Mouse (Mus musculus) right cerebral cortex, postnatal 36 days (tissue): ENCODE measurements around the gene Fhod1.

ENCODE experiments used
- DNase-seq, 2 experiments: peaks; one replicate each; pipeline ENCODE4 v3.0.0; 2022; ENCODE audit warnings: low spot score in 2 of 2, mixed read lengths in 1 of 2

Gene Fhod1

GRCm38 (mm10) chr8:105347428-105348221 lies at the start of gene Fhod1:
Gene Fhod1 (minus strand): TSS chr8:105347953.
- DNase-seq: peak; percentile 84 to 88

GRCm38 (mm10) chr8:105393915-105394314 lies 46.2 kb upstream of the Fhod1 start:
- no peak for DNase-seq

GRCm38 (mm10) chr8:105393089-105393787 lies 45.5 kb upstream of the Fhod1 start:
- DNase-seq: no peak

- DNase-seq: no peak
Observed at GRCm38 (mm10) chr8:105389096-105389495, 41.3 kb upstream of the Fhod1 start.

- DNase-seq: no peak
Observed at GRCm38 (mm10) chr8:105387151-105387550, 39.4 kb upstream of the Fhod1 start.

GRCm38 (mm10) chr8:105384070-105384469 lies 36.3 kb upstream of the Fhod1 start:
- DNase-seq: no peak

GRCm38 (mm10) chr8:105380308-105380707 lies 32.6 kb upstream of the Fhod1 start:
- no peak for DNase-seq

- DNase-seq: no peak
Observed at GRCm38 (mm10) chr8:105378673-105379072, 30.9 kb upstream of the Fhod1 start.

- DNase-seq: no peak
Observed at GRCm38 (mm10) chr8:105374513-105374966, 26.8 kb upstream of the Fhod1 start.

GRCm38 (mm10) chr8:105373032-105373431 lies 25.3 kb upstream of the Fhod1 start, which contains the start of gene Plekhg4:
Gene Plekhg4 (plus strand): TSS chr8:105373274.
- DNase-seq: no peak

GRCm38 (mm10) chr8:105372473-105372872 lies 24.7 kb upstream of the Fhod1 start:
- DNase-seq: no peak

GRCm38 (mm10) chr8:105367107-105367506 lies 19.4 kb upstream of the Fhod1 start:
- no peak for DNase-seq

- DNase-seq: no peak
Observed at GRCm38 (mm10) chr8:105361751-105362702, 14.3 kb upstream of the Fhod1 start.

GRCm38 (mm10) chr8:105359646-105360045 lies 11.9 kb upstream of the Fhod1 start:
- DNase-seq: no peak

- no peak for DNase-seq
Observed at GRCm38 (mm10) chr8:105359208-105359607, 11.5 kb upstream of the Fhod1 start.

GRCm38 (mm10) chr8:105356681-105357080 lies 8.9 kb upstream of the Fhod1 start:
- DNase-seq: no peak

- no peak for DNase-seq
Observed at GRCm38 (mm10) chr8:105355179-105356024, 7.6 kb upstream of the Fhod1 start.

- DNase-seq: no peak
Observed at GRCm38 (mm10) chr8:105354549-105354948, 6.8 kb upstream of the Fhod1 start.

- DNase-seq: no peak
Observed at GRCm38 (mm10) chr8:105353583-105354135, 5.9 kb upstream of the Fhod1 start.

GRCm38 (mm10) chr8:105350186-105350585 lies 2.4 kb upstream of the Fhod1 start:
- DNase-seq: peak in 1 of 2 experiments; percentile 34
